Mouse (Mus musculus) bone marrow macrophage, adult 2 months (primary cell): ENCODE measurements around the gene Serpina5.

Source experiments
- CTCF ChIP-seq: IDR thresholded peaks from 2 replicates; pipeline ENCODE4 v1.5.1; 2012; ENCODE audit warnings: low read depth, mild to moderate bottlenecking, low read length, moderate library complexity
- POLR2A ChIP-seq: IDR thresholded peaks from 2 replicates; pipeline ENCODE4 v1.6.1; 2012; ENCODE audit warnings: mild to moderate bottlenecking, low read depth, low read length, borderline replicate concordance

DNA sequence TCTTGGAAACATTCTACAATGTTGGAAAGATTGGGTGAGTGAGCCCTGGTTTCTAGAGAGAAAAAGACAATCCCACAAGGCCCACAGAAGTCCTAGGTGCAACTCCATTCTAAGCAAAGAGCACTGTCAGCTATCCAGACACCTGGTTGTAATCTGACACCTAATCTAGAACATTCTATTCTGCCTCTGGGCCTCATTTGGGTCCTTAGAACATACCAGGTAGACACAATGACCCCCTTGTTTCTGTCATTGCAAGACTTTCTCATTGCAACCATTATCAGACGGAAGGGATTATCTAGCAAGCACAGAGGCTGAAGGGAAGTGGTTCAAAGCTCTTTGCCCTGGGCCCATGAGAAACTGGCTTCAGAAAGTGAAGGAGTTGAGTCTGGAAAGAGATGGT lies 9.6 kb upstream of the Serpina5 start:
- TF ChIP-seq CTCF = no peak
- TF ChIP-seq POLR2A = no peak
